Mouse (Mus musculus): ENCODE results near the gene Itih2.

Gene Itih2

DNA sequence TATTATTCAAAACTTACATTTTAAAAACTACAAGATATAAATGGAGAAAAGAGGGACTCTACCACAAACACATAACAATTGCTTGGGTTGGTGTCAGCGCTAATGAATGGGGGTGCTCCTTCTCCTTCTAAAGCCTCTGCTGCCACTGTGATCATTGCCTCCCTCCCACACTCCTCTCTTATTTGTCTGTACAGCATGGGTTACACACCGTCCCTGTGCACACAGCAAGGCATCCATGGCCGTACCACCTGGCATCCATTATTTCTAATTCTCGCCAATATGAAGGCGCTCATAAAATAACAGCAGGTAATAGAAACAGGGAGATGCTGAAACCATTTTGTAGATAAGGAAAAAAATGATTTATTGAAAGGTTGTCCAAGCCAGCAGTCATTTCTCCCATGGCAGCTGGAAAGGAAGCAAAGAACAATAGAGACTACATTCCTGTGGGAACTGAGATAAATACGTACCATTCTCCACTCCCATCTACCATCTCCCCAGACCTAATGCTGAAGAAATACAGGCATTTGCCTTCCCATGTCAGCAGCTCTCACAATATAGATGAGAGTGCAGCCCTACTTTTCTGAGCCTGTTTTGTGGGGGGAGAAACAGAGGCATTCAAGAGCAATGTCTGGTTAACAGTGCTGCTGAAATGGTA lies 22.5 kb downstream of the Itih2 start:
- DNase-seq: no peak

DNA sequence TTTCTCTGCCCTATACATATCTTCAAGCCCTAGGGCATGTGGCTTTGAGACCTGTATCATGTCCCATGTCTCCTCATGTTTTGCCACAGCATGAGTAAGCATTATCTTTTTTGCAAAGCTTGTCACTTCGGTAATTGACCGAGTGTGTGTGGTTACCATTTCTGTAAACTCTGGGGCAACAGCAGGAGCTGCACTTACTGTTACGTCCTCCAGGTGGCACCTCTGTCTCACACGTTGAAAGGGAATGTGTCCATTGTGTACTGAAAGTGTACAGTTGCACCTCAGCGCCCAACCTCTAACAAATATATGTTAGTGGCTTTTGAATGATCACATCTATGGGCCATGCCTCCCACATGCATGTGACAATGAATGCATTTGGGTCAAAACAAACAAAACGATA lies 30.0 kb downstream of the Itih2 start:
- peak; percentile 69 to 73 for DNase-seq

DNA sequence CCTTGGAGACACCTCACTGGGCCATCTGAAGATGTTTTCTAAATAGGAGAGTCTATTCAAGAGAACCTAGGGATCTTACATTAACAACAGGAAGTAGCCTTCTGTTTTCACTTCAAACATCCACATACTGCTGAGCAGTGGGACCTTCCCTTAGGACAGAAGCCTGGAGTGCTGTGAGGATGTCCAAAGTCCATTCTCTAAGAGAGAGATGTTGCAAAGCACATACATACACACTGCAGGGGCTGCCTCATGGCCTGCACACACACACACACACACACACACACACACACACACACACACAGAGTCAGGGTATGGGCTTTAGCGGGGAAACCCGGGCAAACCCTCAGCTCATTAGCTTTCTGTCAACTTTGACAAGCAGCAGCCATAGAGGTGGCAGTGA lies 30.7 kb downstream of the Itih2 start:
- no peak for DNase-seq

DNA sequence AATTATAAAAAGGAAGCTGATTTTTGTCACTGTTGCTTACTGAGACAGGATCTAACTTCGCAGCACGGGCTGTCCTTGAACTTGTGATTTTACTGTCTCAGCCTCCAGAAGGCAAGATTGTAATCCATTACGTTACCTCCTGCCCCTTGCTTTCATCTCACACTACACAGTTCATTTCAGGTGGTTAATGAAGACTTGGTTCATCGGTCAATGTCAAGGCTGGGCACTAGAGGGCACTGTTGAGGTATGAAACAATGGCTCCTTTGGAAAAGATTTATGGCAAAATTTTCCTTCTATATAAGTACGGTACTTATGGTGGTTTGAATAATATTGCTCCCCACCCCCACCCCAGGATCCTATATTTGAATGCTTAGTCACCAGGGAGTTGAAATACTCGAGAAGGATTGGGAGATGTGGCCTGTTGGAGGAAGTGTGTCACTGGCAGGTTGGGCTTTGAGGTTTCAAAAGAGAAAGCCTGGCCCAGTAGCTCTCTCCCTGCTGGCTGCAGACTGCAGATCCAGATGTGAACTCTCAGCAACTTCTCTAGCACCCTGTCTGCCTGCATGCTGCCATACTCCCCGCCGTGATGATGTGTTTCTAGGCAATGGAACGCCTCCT lies 32.5 kb downstream of the Itih2 start:
- DNase-seq: peak; percentile 72 to 73

DNA sequence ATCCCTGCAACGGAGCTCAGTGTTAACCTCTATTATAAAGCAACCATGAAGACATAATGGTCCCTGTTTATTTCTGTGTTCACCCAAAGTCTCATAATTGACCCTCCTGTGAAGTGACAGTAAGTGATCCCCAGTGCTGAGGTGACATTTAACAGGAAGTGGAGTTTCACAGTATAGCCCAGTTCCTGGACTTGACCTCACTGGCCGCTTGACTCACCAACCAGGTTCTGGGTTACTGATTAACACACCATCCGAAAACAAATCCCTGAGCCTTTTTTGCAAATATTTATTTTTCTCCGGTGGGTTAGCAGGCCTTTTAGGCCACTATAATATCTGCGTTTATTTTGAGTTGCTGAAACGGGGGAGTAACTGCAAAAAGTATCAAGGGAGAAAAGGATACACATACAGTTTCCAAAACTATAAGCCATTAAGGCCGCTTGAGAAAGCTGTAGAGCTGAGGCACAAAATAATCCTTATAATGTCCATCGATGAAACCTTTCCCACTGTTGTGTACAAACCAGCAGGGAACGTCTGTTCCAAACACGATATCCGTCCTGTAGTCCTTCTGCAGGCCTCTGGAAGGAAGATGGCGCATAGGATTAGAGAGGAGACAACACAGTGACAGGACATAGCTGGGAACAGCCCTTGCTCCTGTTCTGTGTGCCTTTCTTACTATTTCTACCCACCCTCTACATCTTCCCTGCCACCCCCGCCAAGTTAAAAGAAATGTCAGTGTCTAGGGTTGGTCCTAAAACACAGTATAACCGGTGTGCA lies 36.7 kb downstream of the Itih2 start:
- no peak for DNase-seq

DNA sequence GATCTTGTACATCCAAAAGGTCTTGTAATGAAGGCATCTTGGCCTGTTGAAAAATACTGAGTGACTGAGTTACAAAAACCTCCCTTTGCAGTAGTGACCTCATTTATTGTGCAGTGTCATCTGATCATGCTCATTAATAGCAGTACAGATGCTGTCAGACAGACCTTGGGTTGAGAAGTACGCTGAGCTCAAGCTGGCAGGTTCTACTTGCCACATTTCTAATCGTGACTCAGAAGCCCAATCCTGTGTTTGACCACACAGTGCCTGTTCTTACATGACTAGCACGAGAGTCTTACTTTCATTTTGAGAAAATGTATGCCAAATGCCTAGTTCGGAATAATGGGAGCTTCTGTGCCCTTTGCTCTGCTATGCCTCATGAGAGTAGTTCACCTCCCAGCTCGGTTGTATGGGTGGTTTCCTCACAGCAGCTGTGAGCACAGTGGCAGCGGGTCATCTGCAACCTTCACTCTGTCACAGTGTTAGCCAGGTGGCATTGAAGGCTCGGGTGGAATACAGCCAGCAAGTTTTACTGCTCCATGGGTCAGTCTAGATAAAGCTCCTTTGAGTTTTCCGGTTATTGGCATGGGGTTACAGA lies 43.8 kb downstream of the Itih2 start:
- no peak for DNase-seq

DNA sequence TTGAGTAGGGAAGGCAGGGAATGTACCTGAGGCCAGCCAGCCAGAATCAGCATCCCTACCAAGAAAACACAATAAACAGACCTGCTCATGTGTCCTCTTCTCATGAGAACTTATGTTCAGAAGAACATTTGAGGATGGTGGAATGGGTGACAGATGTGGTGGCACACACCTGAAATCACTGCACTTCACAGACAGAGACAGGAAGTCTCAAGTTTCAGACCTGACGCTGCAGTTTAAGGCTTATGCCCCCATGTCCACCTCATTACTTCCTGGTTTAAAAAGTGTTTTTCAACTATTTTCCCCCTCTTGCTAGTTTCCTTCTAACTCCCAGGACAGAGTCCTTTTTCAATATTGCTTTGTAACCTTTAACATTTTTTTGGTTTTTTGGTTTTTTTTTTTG lies 48.5 kb downstream of the Itih2 start:
- DNase-seq: no peak

DNA sequence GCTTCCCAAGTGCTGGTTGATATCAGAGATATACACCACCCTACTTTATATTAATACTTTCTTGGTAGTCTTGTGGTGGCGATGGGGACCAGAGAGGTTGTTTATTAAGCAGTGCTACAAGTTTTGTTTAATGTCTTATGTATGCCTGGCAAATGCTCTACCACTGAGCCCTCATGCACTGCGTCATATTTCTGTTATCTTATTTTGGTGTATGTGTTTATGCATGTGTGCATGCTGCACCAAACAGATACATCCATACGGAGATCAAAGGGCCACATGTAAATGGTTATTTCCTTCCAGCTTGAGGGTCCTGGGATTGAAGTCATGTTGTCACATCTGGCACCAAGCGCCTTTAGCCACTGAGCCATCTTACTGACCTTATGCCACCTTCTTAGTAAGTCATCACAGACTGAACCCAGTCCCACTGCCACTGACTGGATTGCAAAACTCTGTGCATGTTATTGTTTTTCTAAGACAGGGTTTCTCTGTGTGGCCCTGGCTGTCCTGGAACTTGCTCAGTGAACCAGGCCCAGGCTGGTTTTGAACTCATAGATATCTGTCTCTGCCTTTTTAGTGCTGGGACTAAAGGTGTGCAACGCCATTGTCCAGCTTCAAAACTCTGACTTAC lies 49.6 kb downstream of the Itih2 start:
- DNase-seq: no peak

DNA sequence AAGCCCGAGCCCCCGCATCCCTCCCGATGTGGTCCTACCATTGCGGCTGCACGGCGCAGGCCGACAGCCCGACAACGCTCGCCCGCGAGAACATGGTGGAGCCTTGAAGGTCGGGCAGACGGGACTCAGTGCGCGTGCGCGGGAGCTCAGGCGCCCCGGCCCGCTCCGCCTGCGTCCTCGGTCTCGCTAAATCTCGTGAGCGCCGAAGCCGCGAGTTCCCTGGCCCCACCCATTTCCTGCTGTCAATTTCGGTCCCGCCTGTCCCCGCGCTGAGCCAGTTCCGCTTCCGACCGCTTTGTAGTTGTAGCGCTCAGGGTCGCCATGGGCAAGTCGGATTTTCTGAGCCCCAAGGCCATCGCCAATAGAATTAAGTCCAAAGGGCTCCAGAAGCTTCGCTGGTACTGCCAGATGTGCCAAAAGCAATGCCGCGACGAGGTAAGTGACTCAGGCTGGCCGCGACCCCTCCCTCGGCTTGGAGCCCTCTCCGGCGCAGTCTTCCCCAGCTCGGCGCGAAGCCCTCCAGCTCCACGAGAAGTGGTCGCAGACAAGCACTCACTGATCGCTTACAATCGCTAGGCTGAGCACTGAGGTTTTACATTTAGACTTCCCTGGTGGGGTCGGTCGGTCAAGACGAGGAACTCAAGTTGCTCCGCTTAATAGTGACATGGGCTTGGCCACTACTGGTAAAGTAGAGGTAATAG lies 50.7 kb downstream of the Itih2 start, which contains the start of the genes Atp5c1 and Kin:
Atp5c1 (minus strand) TSS at position 201 of the 701 bp plus-strand sequence.
Kin (plus strand) TSS at position 284 of the 701 bp plus-strand sequence.
- peak; percentile 97 to 98 for DNase-seq

DNA sequence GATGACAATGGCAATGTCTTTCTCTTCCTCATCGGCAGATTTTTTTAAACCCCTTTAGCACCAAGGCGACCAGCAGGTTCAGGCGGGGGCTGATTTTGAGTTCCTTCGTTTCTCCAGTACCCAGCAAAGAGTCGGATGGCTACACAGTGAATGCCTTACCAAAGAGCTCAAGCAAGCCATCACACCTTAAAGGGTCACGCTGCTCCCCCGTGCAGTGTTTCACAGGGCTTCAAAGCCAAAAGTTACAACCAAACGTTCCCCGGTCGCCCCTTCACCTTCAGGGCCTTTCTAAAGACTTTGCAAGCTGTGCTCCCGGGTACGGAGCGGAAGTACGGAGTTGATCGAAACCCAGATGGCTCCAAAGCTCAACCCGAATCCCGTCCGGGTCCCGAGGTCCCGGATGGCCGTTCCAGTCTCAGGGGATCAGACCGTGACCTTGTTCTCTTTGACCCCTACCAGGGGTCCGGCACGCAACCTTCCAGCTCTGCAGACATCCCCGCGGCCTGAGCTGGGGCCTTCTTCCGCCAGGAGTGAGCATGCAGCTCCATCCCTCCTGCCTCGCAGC lies 51.4 kb downstream of the Itih2 start:
- DNase-seq: no peak

DNA sequence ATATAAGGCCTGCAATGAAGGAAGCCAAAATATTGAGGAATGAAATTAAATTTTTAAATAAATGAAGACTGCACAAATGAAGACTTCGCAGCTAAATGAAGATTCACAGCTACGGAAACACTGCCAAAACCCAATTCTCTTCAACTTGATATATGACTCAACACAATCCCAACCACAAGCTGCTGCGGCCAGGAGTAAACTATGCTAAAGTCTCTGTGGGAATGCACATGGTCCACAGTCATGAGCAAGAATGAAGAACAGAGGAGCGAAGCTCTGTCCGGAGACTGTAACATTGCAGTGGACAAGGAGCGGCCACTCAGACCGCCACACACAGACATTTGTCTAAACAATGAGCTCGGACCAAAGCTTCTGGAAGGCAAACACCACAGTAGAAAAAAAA lies 54.5 kb downstream of the Itih2 start:
- DNase-seq: no peak

DNA sequence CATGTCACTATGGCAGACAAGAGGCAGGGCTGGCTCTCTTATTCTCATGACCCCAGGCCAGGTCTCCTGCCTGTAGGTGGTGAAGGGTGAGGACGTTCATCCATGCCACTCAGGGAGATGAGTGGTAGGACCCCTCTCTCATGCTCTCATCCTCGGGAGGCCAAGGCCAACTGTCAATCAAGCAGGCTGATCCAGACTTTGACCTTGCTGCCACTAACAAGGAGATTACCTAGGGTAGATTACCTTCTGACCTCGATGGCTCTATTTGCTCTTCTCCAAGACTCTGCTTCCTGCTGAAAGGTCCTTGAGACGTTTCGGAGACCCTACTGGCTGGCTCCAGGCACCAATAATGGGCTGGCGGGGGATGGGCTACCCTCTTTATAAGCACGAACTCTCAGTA lies 56.7 kb downstream of the Itih2 start:
- DNase-seq: no peak

DNA sequence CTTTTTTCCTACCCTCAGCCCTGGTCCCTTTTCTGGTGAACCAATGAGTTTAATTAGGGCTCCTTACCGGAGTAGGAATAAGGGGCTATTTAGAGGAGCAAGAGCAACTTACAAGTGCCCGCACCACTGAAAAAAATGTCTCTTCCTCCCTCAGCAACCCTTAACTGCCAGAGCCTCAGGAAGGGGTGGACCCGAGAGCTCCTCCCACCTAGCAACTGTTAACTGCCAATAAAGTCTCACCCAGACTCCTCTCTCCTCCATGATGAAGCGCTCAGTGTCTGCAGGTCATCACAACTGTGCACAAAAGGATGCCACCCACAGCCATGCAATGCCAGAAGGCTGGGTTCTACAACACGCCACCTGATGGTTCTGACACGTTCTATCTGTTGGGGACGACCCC lies 59.4 kb downstream of the Itih2 start:
- DNase-seq: no peak

DNA sequence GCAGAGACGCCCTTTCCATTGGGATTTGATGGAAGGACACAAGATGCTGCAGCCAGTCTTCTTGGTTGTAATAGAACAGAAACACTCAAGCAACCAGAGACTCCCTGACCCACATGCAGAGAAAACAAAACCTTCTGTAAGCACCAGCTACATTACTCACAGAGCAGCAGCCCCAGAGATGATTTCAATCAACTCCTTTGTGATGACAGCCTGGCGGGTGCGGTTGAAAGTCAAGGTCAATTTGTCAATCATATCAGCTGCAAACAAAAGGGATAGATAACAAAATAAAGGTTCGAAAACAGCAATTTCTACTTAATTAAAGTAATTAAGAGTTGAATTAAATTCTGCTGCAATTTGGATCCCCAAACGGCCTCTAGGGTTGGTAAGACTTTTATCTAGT lies 72.4 kb downstream of the Itih2 start:
- DNase-seq: no peak

DNA sequence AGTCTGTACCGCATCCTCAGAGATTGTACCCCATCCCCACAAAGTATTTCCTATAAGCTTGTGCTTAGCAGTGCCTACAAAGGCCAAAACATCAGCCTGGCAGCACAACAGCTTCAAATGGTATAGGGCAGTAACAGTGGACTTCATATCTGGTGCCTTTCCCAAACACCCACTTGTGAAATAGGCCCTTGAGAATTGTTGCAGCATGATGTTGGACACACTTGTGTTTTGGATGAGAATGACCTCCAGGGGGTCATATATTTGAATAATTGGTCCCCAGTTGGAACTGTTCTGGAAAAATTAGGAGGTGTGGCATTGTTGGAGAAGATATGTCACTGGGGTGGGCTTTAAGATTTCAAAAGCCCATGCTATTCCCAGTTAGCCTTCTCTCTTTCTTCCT lies 79.2 kb downstream of the Itih2 start:
- DNase-seq: no peak

DNA sequence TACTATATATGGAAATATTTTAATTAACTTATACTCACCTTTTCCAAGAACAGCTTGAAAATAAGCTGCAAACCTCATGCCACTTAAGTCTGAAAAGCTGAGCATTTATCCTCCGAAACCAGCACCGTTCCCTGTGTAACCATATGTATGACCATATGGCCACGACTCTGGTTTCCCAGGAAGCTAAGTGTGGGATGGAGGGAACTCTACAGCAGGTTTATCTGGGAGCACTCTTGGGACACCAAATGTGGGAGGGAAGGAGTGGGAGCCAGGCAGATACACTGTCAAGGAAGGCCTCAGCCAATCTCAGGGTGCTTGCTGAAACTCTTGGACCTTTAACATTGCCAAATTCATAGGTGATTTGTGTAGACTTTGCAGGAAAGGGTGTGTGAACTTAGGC lies 80.3 kb downstream of the Itih2 start:
- no peak for DNase-seq

DNA sequence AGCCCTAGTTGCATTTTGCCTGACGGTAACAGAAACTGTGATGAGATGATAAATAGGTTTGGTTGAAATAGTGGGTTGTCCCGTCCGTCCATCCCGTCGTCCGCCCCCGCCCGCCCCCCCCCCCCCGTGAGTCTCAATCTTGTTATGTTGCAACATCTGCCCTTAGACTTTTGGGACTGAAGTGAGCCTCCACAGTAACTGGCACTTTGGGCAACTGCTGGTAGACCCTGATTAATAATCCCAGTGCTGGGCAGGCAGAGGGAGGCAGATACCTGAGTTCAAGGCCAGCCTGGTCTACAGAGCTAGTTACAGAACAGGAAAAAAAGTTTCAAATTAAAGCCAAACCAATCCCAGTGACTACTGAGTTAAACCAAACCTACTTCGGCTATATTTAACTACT lies 81.7 kb downstream of the Itih2 start:
- DNase-seq: no peak

DNA sequence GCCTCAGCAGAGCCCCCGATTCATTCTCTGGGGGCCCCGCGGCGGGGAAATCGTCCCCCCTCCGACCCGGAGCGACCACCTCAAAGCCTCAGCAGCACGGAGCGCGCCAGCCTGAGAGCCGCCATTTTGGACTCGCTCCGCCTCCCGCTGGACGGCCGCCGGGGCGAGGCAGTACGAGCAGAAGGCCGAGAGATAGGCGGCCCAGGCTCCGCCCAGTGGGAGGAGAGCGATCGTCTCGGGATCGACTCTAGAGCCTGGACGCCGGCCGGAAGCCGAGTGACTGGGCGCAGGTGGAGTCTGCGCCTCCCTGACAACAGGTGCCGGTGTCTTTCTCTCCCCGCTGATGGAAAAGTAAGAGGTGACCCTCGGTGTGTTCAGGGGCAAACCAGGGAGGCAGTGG lies 82.7 kb downstream of the Itih2 start, which contains the start of gene Taf3:
Taf3 (minus strand) TSS at position 136 of the 400 bp plus-strand sequence.
- peak; percentile 94 to 96 for DNase-seq

DNA sequence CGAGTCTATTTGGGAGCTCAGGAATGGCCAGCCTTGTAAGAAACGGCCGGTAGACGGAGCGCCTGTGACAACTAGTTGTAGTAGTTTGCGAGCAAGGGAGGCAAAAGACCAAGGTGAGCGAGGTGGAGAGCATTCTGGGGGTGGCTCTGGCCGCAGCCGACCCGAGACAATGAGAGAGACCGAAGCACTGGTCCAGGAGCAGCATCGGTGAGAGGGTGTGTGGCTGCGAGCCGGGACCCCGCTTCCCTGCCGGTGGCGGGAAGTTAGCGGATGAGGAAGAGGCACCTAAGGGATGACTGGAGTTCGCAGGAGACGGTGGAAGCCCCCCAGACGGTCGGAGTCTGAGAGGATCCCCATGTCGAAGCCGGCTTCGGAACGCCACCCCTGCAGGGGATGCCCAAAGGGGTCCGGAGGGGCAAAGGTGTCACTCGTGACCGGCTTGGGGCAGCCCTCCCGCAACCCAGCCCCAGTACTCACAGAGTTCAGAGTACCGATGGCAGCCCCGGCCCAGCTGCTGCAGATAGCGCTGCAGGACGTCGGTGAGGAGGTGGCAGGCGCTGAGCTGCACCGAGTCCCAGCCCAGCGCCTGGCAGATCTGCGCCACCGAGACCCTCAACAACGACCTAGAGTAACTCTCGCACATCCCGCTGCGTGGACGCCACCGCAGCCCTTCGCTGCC lies 83.3 kb downstream of the Itih2 start:
- peak; percentile 38 to 60 for DNase-seq
